Mouse (Mus musculus) C2C12 (cell line): ENCODE data around the gene Cyb561d2. TPM values are rescaled to one million over a fixed set of nuclear protein-coding genes. Genes with fewer than 3 reads are reported as not detected.

Experiments
- H3K27me3 ChIP-seq: one replicate; pipeline ENCODE4 v1.6.1; 2011; ENCODE audit not compliant: control insufficient read depth, insufficient read depth, insufficient read length
- H3K36me3 ChIP-seq: one replicate; pipeline ENCODE4 v1.6.1; 2011; ENCODE audit not compliant: control insufficient read depth, insufficient read depth
- H3K4me3 ChIP-seq: one replicate; pipeline ENCODE4 v1.5.1; 2011; ENCODE audit warnings: mild to moderate bottlenecking, control low read depth; ENCODE audit not compliant: poor library complexity, insufficient read depth, severe bottlenecking
- H3K79me2 ChIP-seq: one replicate; pipeline ENCODE4 v1.6.1; 2011; ENCODE audit not compliant: control insufficient read depth, insufficient read depth
- H3K79me3 ChIP-seq: one replicate; pipeline ENCODE4 v1.6.1; 2011; ENCODE audit warnings: low read depth, control low read depth
- H3ac ChIP-seq: one replicate; pipeline ENCODE3; 2011; ENCODE audit warnings: low read depth; ENCODE audit not compliant: control insufficient read depth, insufficient read length
- CEBPB ChIP-seq: IDR thresholded peaks from one replicate; pipeline ENCODE4 v1.6.1; 2011; ENCODE audit warnings: low read depth, mild to moderate bottlenecking, control low read depth, moderate library complexity
- CTCF ChIP-seq: IDR thresholded peaks from one replicate; pipeline ENCODE4 v1.5.1; 2011; ENCODE audit not compliant: control insufficient read depth, insufficient read depth, insufficient read length
- FOSL1 ChIP-seq: IDR thresholded peaks from one replicate; pipeline ENCODE4 v1.8.0; 2011; ENCODE audit warnings: mild to moderate bottlenecking, low read length; ENCODE audit not compliant: poor library complexity, insufficient read depth, severe bottlenecking
- MAX ChIP-seq: IDR thresholded peaks from one replicate; pipeline ENCODE4 v1.6.1; 2011; ENCODE audit warnings: mild to moderate bottlenecking, control low read depth
- MYOD1 ChIP-seq: IDR thresholded peaks from one replicate; pipeline ENCODE4 v1.6.1; 2011; ENCODE audit warnings: low read depth; ENCODE audit not compliant: control insufficient read depth, insufficient read length
- MYOG ChIP-seq: IDR thresholded peaks from one replicate; pipeline ENCODE4 v1.6.1; 2011; ENCODE audit not compliant: control insufficient read depth, insufficient read length; ENCODE audit errors: extremely low read depth
- USF1 ChIP-seq: IDR thresholded peaks from one replicate; pipeline ENCODE4 v1.6.1; 2011; ENCODE audit warnings: low read depth, mild to moderate bottlenecking, control low read depth, moderate library complexity
- polyA plus RNA-seq: library from polyadenylated mRNA; unstranded; fragments of >200 nt; fragmentation: generic; extraction: Trizol; gene quantifications from one replicate; pipeline ENCODE4 v1.2.1, GENCODE M21; 2012; ENCODE audit warnings: missing spikeins

The Cyb561d2 gene
- polyA plus RNA-seq, 1 experiment: 23.7 TPM

DNA sequence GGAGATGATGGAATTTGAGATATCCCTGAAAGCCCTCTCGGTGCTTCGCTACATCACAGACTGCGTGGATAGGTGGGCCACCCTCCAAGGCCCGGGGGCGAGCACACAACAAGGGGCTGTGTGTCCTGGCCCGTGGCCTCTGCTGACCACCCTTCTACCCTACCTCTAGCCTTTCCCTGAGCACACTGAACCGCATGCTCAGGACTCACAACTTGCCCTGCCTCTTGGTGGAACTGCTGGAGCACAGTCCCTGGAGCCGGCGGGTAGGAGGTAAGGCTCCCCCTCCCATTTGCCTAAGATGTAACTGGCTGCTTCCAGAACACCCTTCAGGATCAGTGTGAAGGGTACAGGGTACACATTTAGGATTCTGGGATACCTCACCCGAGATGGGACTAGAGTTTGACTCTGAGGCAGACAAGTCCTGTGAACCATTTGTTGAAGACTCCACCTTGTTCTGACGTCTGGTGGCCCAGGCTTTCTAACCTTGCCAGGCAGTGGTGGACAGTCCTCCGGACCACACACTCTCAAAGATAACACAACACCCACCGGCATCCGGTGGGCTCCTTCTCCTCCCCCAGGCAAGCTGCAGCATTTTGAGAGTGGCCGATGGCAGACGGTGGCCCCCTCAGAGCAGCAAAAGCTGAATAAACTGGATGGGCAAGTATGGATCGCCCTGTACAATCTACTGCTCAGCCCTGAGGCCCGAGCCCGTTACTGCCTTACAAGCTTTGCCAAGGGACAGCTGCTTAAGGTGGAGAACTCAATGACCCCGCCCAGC, 7.5 kb upstream of the Cyb561d2 start:
- H3ac ChIP-seq: no peak overlapping the region
- peaks cover 26% of the 10 kb centered on the region for H3K79me2 ChIP-seq
- TF ChIP-seq MYOD1 (no peak), MAX (no peak), MYOG (no peak), CTCF (no peak), USF1 (no peak), CEBPB (no peak), FOSL1 (no peak)
- no peaks in the 10 kb centered on the region for H3K27me3 ChIP-seq
- H3K79me3 ChIP-seq: peaks cover 11% of the 10 kb centered on the region
- no peaks in the 10 kb centered on the region for H3K36me3 ChIP-seq
- no peak overlapping the region for H3K4me3 ChIP-seq

- peaks cover 23% of the 10 kb centered on the region for H3K79me2 ChIP-seq
- peaks cover 11% of the 10 kb centered on the region for H3K79me3 ChIP-seq
- H3K4me3 ChIP-seq: no peak overlapping the region
- no peaks in the 10 kb centered on the region for H3K27me3 ChIP-seq
- TF ChIP-seq CEBPB (no peak), MYOD1 (no peak)
- no peak overlapping the region for H3ac ChIP-seq
- H3K36me3 ChIP-seq: no peaks in the 10 kb centered on the region
Measured at GRCm38 (mm10) chr9:107548820-107549219, 6.8 kb upstream of the Cyb561d2 start.

DNA sequence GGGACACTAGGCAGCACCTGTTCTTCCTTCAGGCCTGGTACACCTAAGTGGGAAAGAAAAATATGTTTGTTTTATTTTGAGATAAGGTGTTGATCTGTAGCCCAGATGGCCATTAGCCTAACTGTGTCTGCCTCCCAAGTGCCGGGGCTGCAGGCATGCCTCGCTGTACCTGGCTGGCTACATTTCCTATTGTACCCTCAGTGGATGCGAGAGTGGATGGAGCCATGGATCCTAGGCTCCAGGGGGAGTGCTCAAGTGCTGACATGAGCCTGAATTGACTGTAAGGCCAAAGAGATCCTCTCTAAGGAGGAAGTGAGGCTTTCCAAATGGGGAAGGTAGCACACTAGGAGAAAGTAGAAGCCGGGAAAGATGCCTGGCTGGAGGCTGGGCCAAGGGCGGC, 6.0 kb upstream of the Cyb561d2 start:
- Histone ChIP-seq H3K79me2 (peaks cover 15% of the 10 kb centered on the region), H3K4me3 (no peak overlapping the region), H3K27me3 (no peaks in the 10 kb centered on the region), H3K79me3 (peaks cover 6% of the 10 kb centered on the region), H3K36me3 (no peaks in the 10 kb centered on the region), H3ac (no peak overlapping the region)
- no peak for TF ChIP-seq MAX
- TF ChIP-seq USF1: no peak

GRCm38 (mm10) chr9:107547026-107547425, 5.0 kb upstream of the Cyb561d2 start, which contains the start of gene Zmynd10:
Gene Zmynd10 (plus strand): TSS chr9:107547298.
- TF ChIP-seq FOSL1: no peak
- TF ChIP-seq CEBPB: no peak
- no peak for TF ChIP-seq MAX
- TF ChIP-seq MYOG: no peak
- TF ChIP-seq USF1: no peak
- TF ChIP-seq CTCF: no peak
- no peak for TF ChIP-seq MYOD1
- no peaks in the 10 kb centered on the region for H3K27me3 ChIP-seq
- H3K79me2 ChIP-seq: peaks cover 5% of the 10 kb centered on the region
- no peak within 1 kb of the TSS for H3ac ChIP-seq
- H3K79me3 ChIP-seq: no peaks in the 10 kb centered on the region
- no peak within 1 kb of the TSS for H3K4me3 ChIP-seq
- no peaks in the 10 kb centered on the region for H3K36me3 ChIP-seq

- Histone ChIP-seq H3K4me3 (no peak overlapping the region), H3K79me2 (no peaks in the 10 kb centered on the region), H3K79me3 (no peaks in the 10 kb centered on the region), H3K36me3 (no peaks in the 10 kb centered on the region), H3K27me3 (no peaks in the 10 kb centered on the region), H3ac (no peak overlapping the region)
- peak; percentile 36 for TF ChIP-seq CTCF
- no peak for TF ChIP-seq MYOG
Measured at GRCm38 (mm10) chr9:107545602-107546001, 3.6 kb upstream of the Cyb561d2 start.

DNA sequence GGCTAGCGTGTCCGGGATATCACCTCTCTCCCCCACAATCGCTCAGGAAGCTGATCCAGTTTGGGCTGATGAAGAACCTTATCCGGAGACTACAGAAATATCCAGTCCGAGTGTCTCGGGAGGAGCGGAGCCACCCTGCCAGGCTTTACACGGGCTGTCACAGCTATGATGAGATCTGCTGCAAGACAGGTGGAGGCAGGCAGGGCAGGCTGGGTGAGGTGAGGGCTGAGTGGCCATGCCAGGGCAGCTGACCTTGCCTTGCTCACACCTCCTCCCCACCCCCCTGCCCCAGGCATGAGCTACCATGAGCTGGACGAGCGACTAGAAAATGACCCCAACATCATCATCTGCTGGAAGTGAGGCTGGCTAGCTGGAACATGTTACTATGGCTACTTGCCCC, 3.2 kb upstream of the Cyb561d2 start:
- TF ChIP-seq MYOG: no peak
- no peak for TF ChIP-seq USF1
- TF ChIP-seq MYOD1: no peak
- TF ChIP-seq MAX: no peak
- no peak for TF ChIP-seq CEBPB
- TF ChIP-seq CTCF: no peak
- TF ChIP-seq FOSL1: no peak
- no peaks in the 10 kb centered on the region for H3K79me2 ChIP-seq
- no peaks in the 10 kb centered on the region for H3K79me3 ChIP-seq
- no peaks in the 10 kb centered on the region for H3K36me3 ChIP-seq
- no peak overlapping the region for H3ac ChIP-seq
- no peak overlapping the region for H3K4me3 ChIP-seq
- H3K27me3 ChIP-seq: no peaks in the 10 kb centered on the region
